Mouse (Mus musculus) T-helper 17 cell (primary cell): ENCODE results near the gene Tmtc4.

Source experiments
- in situ Hi-C, 2 experiments: fragments of 300-600 bp; cut with MboI, MseI; formaldehyde crosslinking; loops; 1 replicate in 1 of 2; 2 replicates in 1 of 2; pipeline ENCODE4 v1.15.1; 2025; ENCODE audit warnings: high pct_unique_total_duplicates in 2 of 2

Tmtc4 gene

DNA sequence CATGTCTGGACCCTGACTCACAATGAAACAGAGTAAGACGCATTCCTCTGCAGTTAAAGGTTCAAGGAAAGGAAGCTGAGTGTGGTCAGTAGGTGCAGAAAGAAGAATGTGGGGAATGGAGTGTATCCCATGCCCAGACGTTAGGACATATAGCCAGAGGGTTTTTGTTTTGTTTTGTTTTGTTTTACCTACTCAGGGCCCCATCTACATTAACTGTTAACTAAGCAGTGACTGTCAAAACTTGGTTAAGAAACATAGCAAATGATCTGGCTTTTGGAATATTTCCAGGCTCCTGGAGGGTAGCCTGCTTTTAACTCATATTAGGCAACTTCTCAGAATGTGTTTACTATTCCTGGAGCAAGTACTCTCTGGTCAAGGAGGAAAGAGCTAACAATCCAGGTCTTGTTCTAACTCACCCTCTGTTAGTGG lies 79.9 kb downstream of the Tmtc4 start:
- in situ Hi-C loops: no loop called here

DNA sequence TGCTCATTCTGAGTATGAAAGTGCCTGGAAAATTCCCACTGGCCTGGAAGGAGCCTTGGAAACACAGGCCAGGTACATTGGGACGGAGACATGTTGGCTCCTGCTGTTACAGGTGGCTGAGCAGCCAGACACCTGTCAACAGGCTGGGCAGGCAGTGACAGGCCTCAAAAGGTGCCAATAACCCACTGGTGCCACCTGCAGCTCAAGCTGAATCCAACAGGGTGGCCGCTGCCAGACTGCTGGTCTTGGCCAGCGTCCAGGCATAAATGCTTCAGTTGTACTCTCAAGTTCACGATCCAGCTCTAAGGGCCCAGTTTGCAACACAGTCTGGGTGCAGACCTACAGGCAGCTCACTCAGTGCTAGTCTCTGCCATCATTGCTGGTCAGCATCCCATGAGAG lies 81.0 kb downstream of the Tmtc4 start:
- in situ Hi-C loops: no loop called here

DNA sequence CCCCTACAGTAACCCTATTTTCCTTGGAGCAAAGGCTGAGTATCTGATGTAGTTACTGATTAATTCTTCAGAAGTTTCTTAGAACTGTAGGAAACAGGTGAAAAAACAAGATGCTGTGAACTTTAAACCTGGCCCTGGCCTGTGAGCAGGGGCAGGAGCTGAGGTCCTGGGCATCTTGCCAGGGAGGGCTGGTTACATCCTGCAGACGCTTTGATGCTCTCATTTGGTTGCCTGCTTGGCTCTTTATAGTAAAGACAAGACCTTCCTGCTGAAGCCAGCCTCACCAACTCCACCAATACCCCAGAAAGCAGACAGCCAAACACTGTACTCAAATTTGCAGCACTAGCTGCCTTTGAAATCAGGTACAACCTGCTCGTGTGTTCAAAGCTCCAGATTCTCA lies 81.7 kb downstream of the Tmtc4 start:
- in situ Hi-C loops: no loop called here

DNA sequence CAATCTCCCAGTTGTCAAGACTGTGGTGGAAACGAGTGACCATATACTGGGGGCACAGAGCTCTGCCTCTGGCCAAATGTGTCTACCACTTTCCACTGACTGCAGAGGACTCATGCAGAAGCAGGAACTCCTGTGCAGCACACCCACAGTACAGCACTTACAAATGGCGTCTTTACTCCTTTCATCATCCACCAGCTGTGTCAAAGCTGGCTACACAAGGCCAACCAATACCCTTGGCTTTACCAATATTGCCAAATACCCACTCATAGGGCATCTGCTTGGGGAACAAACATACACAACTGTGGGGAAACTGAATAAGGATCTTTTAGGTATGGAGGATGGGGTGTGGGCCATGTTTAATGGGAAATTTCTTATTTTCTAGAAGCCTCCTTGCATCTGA lies 82.1 kb downstream of the Tmtc4 start:
- in situ Hi-C loops: no loop called here

DNA sequence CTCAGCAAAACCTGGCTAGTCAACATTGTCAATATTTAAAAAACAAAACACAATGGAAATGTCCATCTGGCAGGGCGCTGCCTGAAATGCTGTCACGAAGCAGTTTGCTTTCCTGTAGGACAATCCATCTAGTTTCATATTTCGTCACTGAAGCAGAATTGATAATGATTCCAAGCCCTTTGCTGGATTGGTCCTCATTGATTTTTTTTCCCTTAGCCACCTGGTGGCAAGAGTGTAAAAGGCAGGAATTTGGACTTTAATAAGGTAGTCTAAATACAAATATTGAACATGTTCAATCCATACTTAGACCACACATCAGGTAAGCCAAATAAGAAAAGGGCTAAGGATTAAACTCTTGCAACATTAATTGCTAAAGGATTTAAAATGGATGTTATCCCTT lies 82.7 kb downstream of the Tmtc4 start:
- in situ Hi-C loops: no loop called here

DNA sequence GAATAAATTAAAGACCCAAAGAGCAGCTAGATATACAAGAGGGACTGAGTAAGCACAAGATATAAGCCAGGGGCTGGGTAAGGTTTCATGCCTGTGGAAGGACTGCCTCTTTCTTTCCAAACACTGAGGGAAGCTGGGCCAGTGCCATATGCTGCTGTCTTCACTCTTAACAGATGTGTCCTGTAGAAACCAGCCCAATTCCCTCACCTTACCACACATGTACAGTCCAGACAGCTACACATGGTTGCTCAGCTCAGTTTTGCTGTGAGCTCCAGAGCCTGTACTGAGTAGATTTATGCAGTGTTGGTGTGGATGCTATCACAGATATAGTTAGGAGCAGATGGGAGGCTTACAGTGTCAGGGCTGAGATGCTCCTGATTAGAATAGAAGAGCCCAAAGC lies 83.2 kb downstream of the Tmtc4 start:
- in situ Hi-C loops: no loop called here

DNA sequence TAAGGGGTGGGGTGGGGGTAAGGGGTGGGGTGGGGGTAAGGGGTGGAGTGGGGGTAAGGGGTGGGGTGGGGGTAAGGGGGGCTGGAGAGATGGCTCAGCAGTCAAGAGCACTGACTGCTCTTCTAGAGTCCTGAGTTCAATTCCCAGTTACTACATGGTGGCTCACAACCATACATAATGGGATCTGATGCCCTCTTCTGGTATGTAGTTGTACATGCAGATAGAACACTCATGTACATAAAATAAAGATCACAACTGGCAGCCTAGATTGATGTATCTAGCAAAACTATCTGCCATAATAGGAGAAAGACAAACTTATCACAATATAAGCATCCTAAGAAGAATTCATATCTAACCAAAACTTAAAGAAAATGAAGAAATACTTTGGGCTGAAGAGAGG lies 85.3 kb downstream of the Tmtc4 start:
- in situ Hi-C loops: no loop called here

DNA sequence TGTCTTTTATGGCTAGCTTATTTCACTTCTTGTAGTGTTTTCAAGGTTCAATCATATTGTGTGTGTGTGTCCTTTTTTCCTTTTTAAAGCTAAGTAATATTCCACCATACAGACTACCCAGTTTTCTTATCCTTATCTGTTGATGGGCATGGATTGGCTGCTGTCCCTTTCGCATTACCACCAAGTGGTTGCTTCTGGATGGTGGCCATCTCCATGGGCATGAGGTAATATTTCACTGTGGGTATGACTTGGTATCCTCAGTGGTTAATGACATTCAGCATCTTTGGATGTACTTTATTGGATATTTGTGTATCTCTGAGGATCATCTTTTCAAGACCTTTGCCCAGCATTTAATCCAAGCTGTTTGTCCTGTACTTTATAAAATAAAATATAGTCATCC lies 87.7 kb downstream of the Tmtc4 start:
- in situ Hi-C loops: no loop called here

DNA sequence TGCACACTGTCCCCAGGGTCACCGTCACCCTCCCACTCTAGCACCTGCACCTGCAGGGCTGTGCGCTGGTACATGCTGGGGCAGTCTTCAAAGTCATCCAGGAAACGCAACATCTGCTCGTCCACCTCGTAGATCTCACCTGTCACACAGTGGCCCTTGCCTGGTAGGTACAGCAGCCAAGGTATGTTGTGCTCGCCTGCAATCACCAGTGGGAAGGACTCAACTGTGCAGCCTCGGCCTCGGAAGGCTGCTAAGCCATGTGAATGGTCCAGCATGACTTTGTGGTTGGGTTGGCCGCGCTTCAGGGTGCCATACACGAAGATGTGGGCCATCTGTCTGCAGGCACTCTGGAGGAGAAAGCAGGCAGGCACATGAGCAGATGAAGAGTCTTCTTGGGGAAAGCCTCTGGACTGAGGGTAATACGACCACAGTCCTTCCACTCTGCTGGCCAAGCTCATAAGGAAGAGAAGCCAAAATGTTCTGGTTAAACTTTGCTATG lies 92.3 kb downstream of the Tmtc4 start:
- in situ Hi-C loops: no loop called here

DNA sequence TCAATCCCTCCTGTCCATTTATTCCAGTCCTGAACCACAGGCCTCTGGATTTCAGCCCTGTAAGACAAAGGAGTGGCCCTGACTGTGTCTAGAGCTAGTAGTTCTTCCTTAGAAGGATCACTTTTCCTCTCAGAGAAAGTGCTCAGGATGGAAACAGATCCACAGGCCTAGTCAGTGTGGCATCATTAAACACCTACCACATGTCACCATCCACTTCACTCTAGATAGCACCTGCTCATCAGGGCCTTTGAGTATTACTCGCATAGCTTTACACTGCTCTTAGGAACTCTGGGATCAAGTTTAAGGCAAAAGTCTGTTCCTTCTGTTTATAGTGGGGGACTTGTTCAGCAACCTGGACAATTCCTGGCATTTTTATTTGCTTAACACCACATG lies 95.4 kb downstream of the Tmtc4 start:
- in situ Hi-C loops: loop anchor here in 1 of 2 experiments (10.0 kb wide), 1 partner anchor 244 kb away; no protein-coding TSS in a partner anchor

DNA sequence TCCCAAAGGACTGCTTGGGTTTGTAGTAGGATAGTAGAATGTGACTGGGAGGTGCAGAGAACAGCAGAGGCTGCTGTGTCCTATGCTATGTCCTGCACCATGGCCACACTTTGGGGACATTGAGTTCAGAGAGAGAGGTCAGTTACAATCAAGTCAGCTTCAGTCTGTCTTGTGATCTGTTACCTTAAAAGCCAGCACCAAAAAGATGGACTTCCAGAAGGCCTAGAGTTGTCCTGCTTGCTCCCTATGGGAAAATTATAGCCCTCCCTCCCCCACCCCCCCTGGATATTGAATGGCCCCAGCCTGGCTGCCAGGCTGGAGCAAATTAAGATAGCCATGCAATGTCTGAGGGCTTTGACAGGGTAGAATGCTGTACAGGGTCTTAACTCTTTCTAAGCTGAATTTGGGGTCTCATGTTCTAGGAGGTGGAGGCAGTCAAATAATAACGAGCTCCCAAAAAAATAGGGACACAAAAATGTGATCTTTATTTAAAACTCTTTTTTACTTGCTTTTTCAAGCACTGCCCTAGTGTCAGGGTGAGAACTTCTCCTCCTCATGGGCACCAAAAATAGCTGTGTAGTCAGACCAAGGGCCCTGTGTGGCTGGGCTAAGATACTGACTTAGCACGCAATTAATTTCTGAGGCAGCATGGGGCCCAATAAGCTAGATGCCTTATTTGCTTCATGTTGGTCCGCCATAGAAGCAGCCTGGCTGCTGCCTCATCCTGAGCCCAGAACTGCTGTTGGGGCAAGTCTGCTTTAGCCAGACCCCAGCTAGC lies 95.9 kb downstream of the Tmtc4 start:
- in situ Hi-C loops: loop anchor here in 1 of 2 experiments (10.0 kb wide), 1 partner anchor 243 kb away; no protein-coding TSS in a partner anchor

DNA sequence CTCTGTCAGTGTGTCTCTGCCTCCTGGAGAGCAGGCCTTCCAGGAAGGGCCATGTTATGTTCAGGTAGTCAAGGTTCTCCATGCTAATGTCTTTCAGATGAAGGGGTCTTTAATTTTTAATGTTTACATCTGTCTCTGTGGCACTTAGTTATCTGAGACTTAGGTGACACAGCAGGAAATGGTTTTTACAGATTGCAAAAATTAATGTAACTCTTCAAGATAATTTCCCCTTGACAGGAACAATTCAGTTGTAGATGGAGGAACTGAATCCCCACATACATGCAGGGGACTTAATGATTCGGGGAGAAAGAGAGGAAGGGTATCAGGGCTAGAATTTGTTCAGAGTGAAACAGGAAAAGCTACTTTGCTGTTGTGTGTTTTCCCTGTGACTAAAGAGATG lies 96.6 kb downstream of the Tmtc4 start:
- in situ Hi-C loops: loop anchor here in 1 of 2 experiments (10.0 kb wide), 1 partner anchor 242 kb away; no protein-coding TSS in a partner anchor

DNA sequence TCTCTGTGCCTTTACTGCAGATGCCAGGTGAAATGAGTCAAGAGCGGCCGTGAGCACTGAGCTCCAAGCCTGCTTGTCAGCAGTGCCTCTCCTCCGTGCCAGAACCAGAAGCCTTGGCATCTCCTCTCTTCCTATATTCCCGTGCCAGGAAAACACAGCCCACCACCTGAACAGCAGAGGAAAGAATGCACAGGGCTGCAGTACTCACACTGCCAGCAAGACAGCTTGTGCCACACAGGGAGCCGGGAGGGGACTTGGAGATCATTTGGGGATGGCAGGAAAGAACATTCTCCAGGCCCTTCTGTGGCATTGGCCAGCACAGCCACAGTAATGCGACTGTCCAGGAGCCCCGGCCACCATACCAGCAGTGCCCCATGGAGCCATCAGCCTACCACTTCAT lies 97.9 kb downstream of the Tmtc4 start:
- in situ Hi-C loops: loop anchor here in 1 of 2 experiments (10.0 kb wide), 1 partner anchor 241 kb away; no protein-coding TSS in a partner anchor

DNA sequence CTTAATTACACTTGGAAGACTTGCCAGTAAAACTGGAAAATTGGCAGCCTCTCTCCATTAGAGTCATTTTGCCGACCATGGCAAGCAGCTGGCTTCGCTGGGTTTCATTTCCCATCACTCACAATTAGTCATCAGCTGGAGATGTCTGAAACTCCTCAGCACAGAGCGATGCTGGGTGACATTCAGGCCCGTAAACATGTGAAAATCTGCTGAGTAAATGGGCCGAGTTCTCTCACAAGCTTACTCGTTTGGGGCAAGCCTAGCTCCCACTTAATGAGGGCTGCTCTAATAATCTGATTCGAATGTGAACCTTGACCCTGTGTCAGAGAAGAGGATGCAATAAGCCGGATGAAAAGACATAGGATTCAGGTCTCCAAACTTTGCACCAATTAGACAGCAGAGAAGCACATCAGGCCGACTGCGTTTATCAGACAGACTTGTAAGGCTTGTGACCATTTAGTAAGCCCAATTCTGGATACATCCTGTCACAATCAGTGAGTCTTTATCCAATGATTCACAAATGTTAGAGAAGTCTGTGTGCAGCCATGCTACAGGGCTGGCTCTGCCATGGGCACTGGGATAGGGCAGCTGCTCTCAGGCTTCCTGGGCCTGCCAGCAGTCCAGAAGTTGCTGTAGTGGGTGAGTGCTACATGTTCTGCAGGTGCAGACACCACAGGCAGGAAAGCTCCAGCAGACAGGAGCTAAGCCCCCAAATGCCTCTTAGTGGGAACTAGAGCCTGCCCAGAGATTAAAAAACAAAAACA lies 99.8 kb downstream of the Tmtc4 start:
- in situ Hi-C loops: loop anchor here in 1 of 2 experiments (10.0 kb wide), 1 partner anchor 239 kb away; no protein-coding TSS in a partner anchor

DNA sequence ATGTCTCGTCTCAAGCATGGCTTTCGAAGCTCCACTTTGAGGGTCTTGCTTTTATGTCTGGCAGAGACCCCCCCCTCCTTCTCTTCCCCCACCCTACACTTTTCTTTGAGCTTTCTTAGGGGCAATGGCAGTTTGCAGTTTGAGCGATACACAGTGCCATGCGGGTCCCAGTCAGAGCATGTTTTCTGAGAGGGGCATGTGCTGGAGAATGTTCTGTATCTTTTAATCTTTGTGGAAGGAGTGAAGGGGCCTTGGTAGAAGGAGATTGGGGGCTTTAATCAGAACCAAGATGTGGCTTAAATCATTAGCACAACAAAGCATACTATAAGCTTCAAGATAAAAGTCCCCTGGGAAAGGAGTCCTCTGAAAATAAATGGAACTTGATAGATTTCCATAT lies 100.4 kb downstream of the Tmtc4 start:
- in situ Hi-C loops: loop anchor here in 1 of 2 experiments (10.0 kb wide), 1 partner anchor 239 kb away; no protein-coding TSS in a partner anchor

DNA sequence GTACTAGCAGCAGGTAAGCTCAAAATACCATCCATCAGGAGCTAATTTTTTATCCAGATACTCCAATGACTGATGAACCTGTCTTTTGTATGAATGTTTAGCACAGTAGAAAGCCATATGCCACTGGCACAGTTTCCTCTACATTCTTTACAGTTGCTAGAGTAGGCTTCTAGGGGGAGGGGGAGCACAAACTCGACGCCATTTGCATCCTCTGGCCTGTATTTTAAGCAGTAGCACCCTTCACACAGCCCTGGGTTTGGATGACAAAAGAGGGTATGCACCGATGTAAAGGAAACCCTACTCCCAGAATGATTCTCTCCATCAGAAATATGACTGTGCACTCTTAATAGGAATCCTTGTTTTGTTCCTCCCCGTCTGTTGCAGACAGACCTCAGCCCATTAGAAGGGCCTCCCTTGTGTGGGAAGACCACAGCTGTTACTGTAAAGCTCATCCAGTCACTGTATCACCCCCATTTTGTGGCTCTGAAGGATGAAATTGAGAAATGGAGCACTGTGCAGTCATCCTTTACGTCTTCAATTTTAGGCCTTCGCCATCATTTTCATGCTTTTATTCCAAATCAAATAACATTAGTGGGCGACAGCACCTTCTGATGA lies 100.9 kb downstream of the Tmtc4 start:
- in situ Hi-C loops: loop anchor here in 1 of 2 experiments (10.0 kb wide), 1 partner anchor 238 kb away; no protein-coding TSS in a partner anchor

DNA sequence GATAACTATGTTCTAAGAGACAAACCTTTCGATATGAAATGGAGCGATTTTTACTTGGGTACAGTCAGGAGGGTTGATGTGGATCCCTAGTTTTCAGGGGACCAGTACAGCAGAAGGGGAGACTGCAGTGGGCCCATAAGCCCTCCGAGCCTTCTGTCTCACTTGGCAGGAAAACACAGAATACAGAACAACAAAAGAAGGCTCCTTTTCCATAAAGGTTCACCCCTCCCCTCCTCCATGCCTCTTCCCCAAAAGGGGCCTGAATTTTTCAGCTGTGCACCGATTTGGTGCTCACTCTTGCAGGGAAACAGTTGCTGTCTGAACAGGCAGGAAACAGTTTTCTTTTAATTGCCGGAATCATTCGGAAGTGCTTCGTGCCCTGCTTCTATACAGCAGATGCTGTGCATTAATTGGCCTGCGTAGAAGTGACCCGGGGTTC lies 101.6 kb downstream of the Tmtc4 start:
- in situ Hi-C loops: loop anchor here in 1 of 2 experiments (10.0 kb wide), 1 partner anchor 237 kb away; no protein-coding TSS in a partner anchor

DNA sequence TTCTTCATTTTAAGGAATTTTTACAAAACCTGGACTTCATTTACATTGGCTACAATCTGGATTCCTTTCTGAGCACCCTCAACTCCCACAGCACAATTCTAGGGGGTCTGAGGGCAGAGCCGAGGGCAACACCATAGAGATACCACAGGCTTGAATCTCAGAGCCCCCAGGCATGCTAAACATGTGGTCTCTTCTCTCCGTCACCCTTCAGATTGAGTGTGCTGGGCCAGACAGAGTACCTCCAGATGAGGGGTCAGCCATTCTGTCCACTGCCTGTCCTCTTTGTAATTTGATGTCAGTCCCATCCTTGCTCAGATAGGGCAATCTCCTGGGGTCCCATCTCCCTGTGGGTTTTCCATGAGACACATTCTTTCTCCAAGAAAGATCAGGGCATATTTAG lies 102.1 kb downstream of the Tmtc4 start:
- in situ Hi-C loops: loop anchor here in 1 of 2 experiments (10.0 kb wide), 1 partner anchor 237 kb away; no protein-coding TSS in a partner anchor

DNA sequence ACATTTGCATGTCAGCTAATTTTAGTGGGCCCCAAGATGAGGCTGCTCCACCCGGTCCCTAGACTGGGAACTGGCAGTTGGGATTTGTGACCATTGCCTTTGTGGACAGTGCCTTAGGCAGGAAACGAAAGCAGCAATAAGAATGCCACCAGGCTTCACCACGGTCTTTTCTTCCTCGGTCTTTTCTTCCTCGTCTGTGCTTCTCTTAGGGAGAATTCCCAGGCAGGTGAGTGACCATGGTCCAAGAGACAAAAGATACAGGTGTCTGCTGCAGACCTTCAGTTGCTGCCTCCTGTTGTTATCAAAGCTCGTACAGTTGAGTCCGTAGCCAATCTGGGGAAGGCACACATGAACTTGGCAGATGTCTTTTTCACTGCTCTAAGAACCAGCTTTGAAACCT lies 103.5 kb downstream of the Tmtc4 start:
- in situ Hi-C loops: loop anchor here in 1 of 2 experiments (10.0 kb wide), 1 partner anchor 235 kb away; no protein-coding TSS in a partner anchor

DNA sequence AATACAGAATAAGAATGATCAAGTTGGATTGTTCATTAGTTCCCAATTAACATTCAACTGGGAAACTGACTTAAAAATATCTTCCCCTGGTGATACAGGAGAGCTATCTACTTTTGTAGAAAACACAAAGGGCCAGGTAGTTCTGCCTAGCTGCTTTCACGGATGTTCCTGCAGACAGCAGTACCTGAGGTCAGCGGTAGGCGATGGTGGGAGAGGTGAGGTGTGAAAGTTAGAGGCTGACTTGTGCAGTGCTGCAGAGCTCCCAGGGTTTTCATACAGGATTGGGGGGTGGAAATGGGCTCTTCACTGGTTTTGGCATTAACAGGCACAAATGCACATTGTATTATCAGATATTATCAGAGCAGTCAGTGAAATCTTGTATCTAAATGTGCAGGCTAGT lies 106.0 kb downstream of the Tmtc4 start:
- in situ Hi-C loops: loop anchor here in 1 of 2 experiments (10.0 kb wide), 2 partner anchors 373 to 663 kb away; no protein-coding TSS in a partner anchor

DNA sequence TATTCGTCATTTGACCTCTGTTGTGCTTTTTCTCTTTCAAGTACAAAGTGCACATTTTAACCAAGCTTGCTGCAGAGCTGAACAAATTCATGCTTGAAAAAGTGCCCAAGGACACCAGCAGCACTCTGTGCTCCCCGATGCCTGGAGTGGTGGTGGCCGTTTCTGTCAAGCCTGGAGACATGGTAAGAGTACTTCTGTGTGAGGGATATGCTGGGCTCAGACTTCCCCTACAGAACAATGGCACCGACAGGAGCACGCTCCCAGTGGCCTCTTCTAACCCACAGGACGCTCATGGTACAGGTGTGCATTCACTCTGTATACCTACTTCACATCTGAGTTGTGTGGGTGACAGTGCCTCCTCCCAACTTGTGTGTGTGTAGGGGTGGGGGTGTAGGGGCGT lies 107.1 kb downstream of the Tmtc4 start:
- in situ Hi-C loops: loop anchor here in 1 of 2 experiments (10.0 kb wide), 2 partner anchors 372 to 662 kb away; no protein-coding TSS in a partner anchor
